22 mouse cellular contexts compared by ENCODE assay signal in the genomic region with DNA sequence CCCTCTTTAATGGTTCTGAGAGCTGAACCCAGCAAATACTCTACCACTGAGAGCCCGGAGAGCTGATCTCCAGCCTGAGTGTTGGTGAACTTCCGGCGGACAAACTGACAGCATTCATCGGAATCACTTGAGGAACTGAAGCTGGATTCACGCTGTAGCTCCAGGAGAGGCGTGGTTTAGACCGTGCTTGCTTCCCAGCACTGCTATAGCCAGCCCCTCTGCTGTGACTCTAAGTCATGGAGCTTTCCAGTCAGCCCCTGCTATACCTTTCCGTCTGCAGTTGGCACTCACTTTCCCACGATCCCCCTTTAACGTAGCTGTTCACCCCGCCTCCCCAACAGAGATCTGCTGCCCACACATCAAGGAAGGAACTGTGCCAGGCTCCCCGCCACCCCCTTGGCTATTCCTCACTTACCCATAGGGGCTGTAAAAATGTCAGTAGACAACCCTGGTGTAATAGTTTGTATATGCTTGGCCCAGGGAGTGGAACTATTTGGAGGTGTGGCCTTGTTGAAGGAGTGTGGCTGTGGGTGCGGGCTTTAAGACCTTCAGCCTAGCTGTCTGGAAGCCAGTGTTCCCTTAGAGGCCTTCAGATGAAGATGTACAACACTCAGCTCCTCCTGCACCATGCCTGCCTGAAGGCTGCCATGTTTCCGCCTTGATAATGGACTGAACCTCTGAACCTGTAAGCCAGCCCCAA.
DNase-seq lines count a peak whose midpoint lies in the region; ATAC-seq and TF ChIP-seq lines count a peak whose summit lies in the region.
"Had no signal": no experiment of that assay in that cellular context is flagged by ENCODE, and none has a peak within 500 bp of the region (broad histone marks: within the 10 kb centered on the region; RNA-seq: fewer than 3 reads in every experiment).

No protein-coding gene starts in this region.

- no peaks in the 10 kb centered on the region for H3K27me3 ChIP-seq in kidney, embryonic 15.5 days
- H3K27me3 ChIP-seq in lung, embryonic 15.5 days = no peaks in the 10 kb centered on the region
- no peaks in the 10 kb centered on the region for H3K27me3 ChIP-seq in lung, postnatal 0 days (replicated peaks; ENCODE audit: insufficient read depth, low read length)
- H3K27me3 ChIP-seq: embryonic facial prominence, embryonic 13.5 days; forebrain, embryonic 12.5 days; heart, embryonic 15.5 days had no signal

- 0 out of 2 replicates have a peak, but pooled peaks have one; percentile 22 for ATAC-seq in kidney, embryonic 15.5 days (replicated peaks; ENCODE audit: low FRiP score)
- ATAC-seq in lung, embryonic 15.5 days (ENCODE audit: borderline replicate concordance, extremely low read depth, low FRiP score, low TSS enrichment) = peak; percentile 52; the same call in 1 of the 2 replicates
- ATAC-seq in lung, postnatal 0 days = no peak
- ATAC-seq: forebrain, embryonic 16.5 days; hindbrain, embryonic 16.5 days; inflammation-experienced regulatory T-cells, adult 6 months had no signal

- no peak for DNase-seq in kidney, postnatal 14 days
- DNase-seq in lung, postnatal 0 days (ENCODE audit: low spot score) = no peak
- DNase-seq in ES-CJ7 (ENCODE audit: low read depth, low spot score) (peak; percentile 83), ZHBTc4 (ENCODE audit: low read depth, low spot score) (peak; percentile 87)
- no peak for DNase-seq in natural killer cell, adult 2 months (ENCODE audit: low spot score in 2 of 2)
- DNase-seq: adrenal gland, postnatal 10 days; cerebellum, adult 11 months; cerebellum, adult 9-10 months; cerebellum, postnatal 36 days; gastrocnemius, postnatal 10 days; heart, adult 2 months; heart, postnatal 14 days had no signal

- no peaks in the 10 kb centered on the region for H3K9me3 ChIP-seq in kidney, embryonic 15.5 days (replicated peaks)
- H3K9me3 ChIP-seq in lung, embryonic 15.5 days = no peaks in the 10 kb centered on the region
- H3K9me3 ChIP-seq in lung, postnatal 0 days (ENCODE audit: low read length) = no peaks in the 10 kb centered on the region
- H3K9me3 ChIP-seq: embryonic facial prominence, embryonic 13.5 days; forebrain, embryonic 12.5 days; heart, embryonic 15.5 days; hindbrain, embryonic 10.5 days had no signal

- no peak overlapping the region for H3K9ac ChIP-seq in kidney, embryonic 15.5 days
- H3K9ac ChIP-seq in lung, embryonic 15.5 days = no peak overlapping the region
- no peak overlapping the region for H3K9ac ChIP-seq in lung, postnatal 0 days (replicated peaks; ENCODE audit: low read depth)
- H3K9ac ChIP-seq: embryonic facial prominence, embryonic 13.5 days; forebrain, embryonic 12.5 days; heart, embryonic 15.5 days had no signal

- H3K4me3 ChIP-seq in kidney, embryonic 15.5 days (replicated peaks) = no peak overlapping the region
- H3K4me3 ChIP-seq in lung, embryonic 15.5 days = no peak overlapping the region
- H3K4me3 ChIP-seq in lung, postnatal 0 days (ENCODE audit: low read depth, low read length) = no peak overlapping the region
- H3K4me3 ChIP-seq: embryonic facial prominence, embryonic 13.5 days; forebrain, embryonic 12.5 days; heart, adult 2 months; heart, embryonic 15.5 days; hindbrain, embryonic 10.5 days had no signal

- TF ChIP-seq CTCF in lung, postnatal 0 days (IDR thresholded peaks at IDR 0.05) = no peak

- no peaks in the 10 kb centered on the region for H3K4me1 ChIP-seq in kidney, embryonic 15.5 days
- no peaks in the 10 kb centered on the region for H3K4me1 ChIP-seq in lung, embryonic 15.5 days
- H3K4me1 ChIP-seq in lung, postnatal 0 days (ENCODE audit: insufficient read depth, low read depth, low read length) = no peaks in the 10 kb centered on the region
- H3K4me1 ChIP-seq: embryonic facial prominence, embryonic 13.5 days; forebrain, embryonic 12.5 days; heart, embryonic 15.5 days; hindbrain, embryonic 10.5 days had no signal

- no peak overlapping the region for H3K27ac ChIP-seq in kidney, embryonic 15.5 days
- 0 out of 2 replicates have a peak overlapping the region, but pooled peaks have one; percentile 6 for H3K27ac ChIP-seq in lung, embryonic 15.5 days
- H3K27ac ChIP-seq in lung, postnatal 0 days (ENCODE audit: low read length) = no peak overlapping the region
- H3K27ac ChIP-seq: embryonic facial prominence, embryonic 13.5 days; forebrain, embryonic 12.5 days; heart, adult 2 months; heart, embryonic 15.5 days; hindbrain, embryonic 10.5 days had no signal

- peaks cover 26% of the 10 kb centered on the region for H3K36me3 ChIP-seq in kidney, embryonic 15.5 days
- peaks cover 5% of the 10 kb centered on the region for H3K36me3 ChIP-seq in lung, embryonic 15.5 days
- no peaks in the 10 kb centered on the region for H3K36me3 ChIP-seq in lung, postnatal 0 days (ENCODE audit: insufficient read depth, low read length)

- WGBS in kidney, embryonic 15.5 days = 86% methylated on average over 14 of the region's 14 CpGs
- 80% methylated on average over 14 of the region's 14 CpGs for WGBS in lung, embryonic 15.5 days
- 80% methylated on average over 14 of the region's 14 CpGs for WGBS in lung, postnatal 0 days

- TF ChIP-seq EP300 in lung, postnatal 0 days (IDR thresholded peaks at IDR 0.05) = no peak

- H3K4me2 ChIP-seq in kidney, embryonic 15.5 days = no peak overlapping the region
- H3K4me2 ChIP-seq in lung, embryonic 15.5 days = no peak overlapping the region
- H3K4me2 ChIP-seq in lung, postnatal 0 days (replicated peaks; ENCODE audit: low read depth, low read length) = no peak overlapping the region
- H3K4me2 ChIP-seq: embryonic facial prominence, embryonic 13.5 days; forebrain, embryonic 12.5 days; heart, embryonic 11.5 days; heart, embryonic 15.5 days had no signal

Comparison
In these comparisons a context has a peak if more than half of its experiments do, and no peak if none do; other contexts are left out.
1. DNase-seq: peak in ES-CJ7 (single experiment) and ZHBTc4 (single experiment); none in kidney, postnatal 14 days (single experiment), lung, postnatal 0 days (single experiment) and natural killer cell, adult 2 months (0 of 2).